Mouse (Mus musculus) brain, embryonic 14.5 days (tissue): Measurements from ENCODE around the gene 4930524B15Rik.

ENCODE experiments used
- CTCF ChIP-seq: fragments of 200-500 bp; IDR thresholded peaks from 2 replicates; pipeline ENCODE4 v1.5.1; 2012; ENCODE audit warnings: inconsistent platforms, mild to moderate bottlenecking, moderate library complexity, borderline replicate concordance; ENCODE audit not compliant: insufficient read depth, insufficient read length; ENCODE audit errors: extremely low read depth
- POLR2A ChIP-seq: fragments of 200-500 bp; IDR thresholded peaks from 2 replicates; pipeline ENCODE4 v1.6.1; 2012; ENCODE audit warnings: mild to moderate bottlenecking, inconsistent platforms, borderline replicate concordance; ENCODE audit not compliant: poor library complexity, insufficient read depth, insufficient read length, severe bottlenecking; ENCODE audit errors: extremely low read depth

DNA sequence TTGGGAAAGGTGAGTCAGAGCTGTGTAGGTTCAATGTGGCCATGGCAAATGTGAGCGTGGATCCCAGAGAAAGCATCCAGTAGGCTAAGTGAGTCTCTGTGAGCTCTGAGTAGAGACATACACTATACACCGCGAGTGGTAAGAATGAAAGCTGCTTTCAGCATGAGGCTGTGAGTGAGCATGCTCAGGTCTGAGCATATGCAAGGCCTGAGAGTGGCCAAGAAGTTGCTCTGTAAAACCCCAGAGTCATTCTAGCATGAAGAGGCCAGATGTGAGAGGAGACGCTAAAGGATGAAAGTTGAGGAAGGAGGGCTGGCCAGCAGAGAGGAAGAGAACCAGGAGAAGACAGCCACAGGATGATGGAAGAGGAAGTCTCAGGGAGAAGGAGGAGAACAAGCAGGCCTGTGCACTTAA is 47.6 kb downstream of the 4930524B15Rik start:
- TF ChIP-seq CTCF: no peak
- TF ChIP-seq POLR2A: no peak
